Mouse (Mus musculus) embryonic fibroblast, embryonic 13.5 days (primary cell): ENCODE measurements around the gene Ldlrad3. TPM values are rescaled to one million over a fixed set of nuclear protein-coding genes. Genes with fewer than 3 reads are reported as not detected.

ENCODE experiments used
- H3K27ac ChIP-seq: 2 replicates; pipeline ENCODE4 v1.5.1; 2012; ENCODE audit warnings: low read length, control low read depth, inconsistent platforms; ENCODE audit not compliant: insufficient read depth
- H3K4me1 ChIP-seq: 2 replicates; pipeline ENCODE4 v1.6.1; 2011; ENCODE audit warnings: low read length; ENCODE audit not compliant: control insufficient read depth, insufficient read depth
- H3K4me3 ChIP-seq: 2 replicates; pipeline ENCODE4 v1.5.1; 2011; ENCODE audit warnings: mild to moderate bottlenecking, control low read depth, low read length; ENCODE audit not compliant: insufficient read depth
- CTCF ChIP-seq: IDR thresholded peaks from 2 replicates; pipeline ENCODE4 v1.5.1; 2011; ENCODE audit warnings: mild to moderate bottlenecking, control low read depth, low read length, moderate library complexity, borderline replicate concordance; ENCODE audit not compliant: insufficient read depth
- POLR2A ChIP-seq: IDR thresholded peaks from 2 replicates; pipeline ENCODE4 v1.6.1; 2011; ENCODE audit warnings: low read depth, mild to moderate bottlenecking, control low read depth, low read length, moderate library complexity
- polyA plus RNA-seq: library from polyadenylated mRNA; stranded (reverse); fragments of >200 nt; gene quantifications from 2 replicates; pipeline ENCODE4 v1.2.4, GENCODE M21; 2011; ENCODE audit warnings: low read depth; ENCODE audit not compliant: missing spikeins, insufficient read length

The Ldlrad3 gene
- polyA plus RNA-seq, 1 experiment: 19.6 TPM

GRCm38 (mm10) chr2:102048296-102049175 is 137.6 kb downstream of the Ldlrad3 start:
- Histone ChIP-seq H3K27ac (no peak overlapping the region), H3K4me1 (0 out of 2 replicates have a peak, but pooled peaks cover 2% of the 10 kb centered on the region), H3K4me3 (no peak overlapping the region)
- no peak for TF ChIP-seq POLR2A
- TF ChIP-seq CTCF: no peak

- Histone ChIP-seq H3K4me3 (no peak overlapping the region), H3K4me1 (no peaks in the 10 kb centered on the region), H3K27ac (no peak overlapping the region)
- TF ChIP-seq POLR2A: no peak
- TF ChIP-seq CTCF: no peak
These were observed 139.7 kb downstream of the Ldlrad3 start for GRCm38 (mm10) chr2:102046481-102046880.

- H3K4me1 ChIP-seq: peaks cover 7% of the 10 kb centered on the region; the same call in 1 of the 2 replicates
- no peak overlapping the region for H3K27ac ChIP-seq
- H3K4me3 ChIP-seq: no peak overlapping the region
- TF ChIP-seq POLR2A: no peak
- TF ChIP-seq CTCF: no peak
These were observed 145.7 kb downstream of the Ldlrad3 start for GRCm38 (mm10) chr2:102040456-102040855.

- Histone ChIP-seq H3K4me3 (no peak overlapping the region), H3K27ac (no peak overlapping the region), H3K4me1 (peaks cover 7% of the 10 kb centered on the region; the same call in 1 of the 2 replicates)
- TF ChIP-seq POLR2A (no peak), CTCF (no peak)
These were observed 146.2 kb downstream of the Ldlrad3 start for GRCm38 (mm10) chr2:102040011-102040410.

GRCm38 (mm10) chr2:102038895-102039667 is 147.1 kb downstream of the Ldlrad3 start:
- H3K27ac ChIP-seq: no peak overlapping the region
- TF ChIP-seq CTCF: no peak
- no peak for TF ChIP-seq POLR2A
- peaks cover 11% of the 10 kb centered on the region for H3K4me1 ChIP-seq
- H3K4me3 ChIP-seq: no peak overlapping the region

GRCm38 (mm10) chr2:102038229-102038894 is 147.8 kb downstream of the Ldlrad3 start:
- Histone ChIP-seq H3K27ac (no peak overlapping the region), H3K4me1 (peaks cover 11% of the 10 kb centered on the region), H3K4me3 (no peak overlapping the region)
- TF ChIP-seq CTCF (no peak), POLR2A (no peak)

- no peak overlapping the region for H3K27ac ChIP-seq
- TF ChIP-seq CTCF (no peak), POLR2A (no peak)
- H3K4me1 ChIP-seq: peaks cover 11% of the 10 kb centered on the region
- H3K4me3 ChIP-seq: no peak overlapping the region
These were observed 149.3 kb downstream of the Ldlrad3 start for GRCm38 (mm10) chr2:102036665-102037511.

- TF ChIP-seq POLR2A (no peak), CTCF (no peak)
- Histone ChIP-seq H3K27ac (no peak overlapping the region), H3K4me1 (peaks cover 11% of the 10 kb centered on the region), H3K4me3 (no peak overlapping the region)
These were observed 151.7 kb downstream of the Ldlrad3 start for GRCm38 (mm10) chr2:102034513-102034879.
